Mouse (Mus musculus) liver, adult 2 months (tissue): Measurements from ENCODE around the gene Lzts2. TPM values are rescaled to one million over a fixed set of nuclear protein-coding genes. Genes with fewer than 3 reads are reported as not detected.
"Not testable (repeated sequence)": the region's sequence is repeated elsewhere in the genome, so short reads cannot be mapped to it uniquely, and the experiment has no call there.

Source experiments
- DNase-seq: peaks from one replicate; pipeline ENCODE4 v3.0.0-alpha.2; 2011; ENCODE audit warnings: low read depth, low spot score; ENCODE audit errors: extremely low read depth
- H3K27ac ChIP-seq: fragments of 200-500 bp; replicated peaks from 2 replicates; pipeline ENCODE4 v1.5.1; 2012; ENCODE audit warnings: low read depth, mild to moderate bottlenecking, control low read depth, inconsistent platforms, low read length; ENCODE audit not compliant: insufficient read depth
- H3K27me3 ChIP-seq: fragments of 200-500 bp; 2 replicates; pipeline ENCODE4 v1.6.1; 2012; ENCODE audit warnings: mild to moderate bottlenecking, moderate library complexity, low read length, inconsistent platforms; ENCODE audit not compliant: control insufficient read depth, insufficient read depth
- H3K36me3 ChIP-seq: fragments of 200-500 bp; 2 replicates; pipeline ENCODE4 v1.6.1; 2012; ENCODE audit warnings: low read length, inconsistent platforms; ENCODE audit not compliant: control insufficient read depth, insufficient read depth
- H3K4me1 ChIP-seq: fragments of 200-500 bp; 2 replicates; pipeline ENCODE4 v1.6.1; 2011; ENCODE audit warnings: low read length; ENCODE audit not compliant: control insufficient read depth, insufficient read depth
- H3K4me3 ChIP-seq: fragments of 200-500 bp; 2 replicates; pipeline ENCODE4 v1.5.1; 2011; ENCODE audit warnings: low read depth, mild to moderate bottlenecking, control low read depth, low read length, moderate library complexity; ENCODE audit not compliant: insufficient read depth
- H3K79me2 ChIP-seq: fragments of 200-500 bp; 2 replicates; pipeline ENCODE4 v1.6.1; 2012; ENCODE audit warnings: inconsistent platforms, mild to moderate bottlenecking, low read length, moderate library complexity; ENCODE audit not compliant: control insufficient read depth, insufficient read depth
- H3K9ac ChIP-seq: fragments of 200-500 bp; 2 replicates; pipeline ENCODE4 v1.6.1; 2012; ENCODE audit warnings: low read depth, mild to moderate bottlenecking, control low read depth, inconsistent platforms, low read length
- CTCF ChIP-seq: fragments of 200-500 bp; IDR thresholded peaks from 2 replicates; pipeline ENCODE4 v1.5.1; 2011; ENCODE audit warnings: low read depth, low read length, control low read depth
- POLR2A ChIP-seq: fragments of 200-500 bp; IDR thresholded peaks from 2 replicates; pipeline ENCODE4 v1.6.1; 2011; ENCODE audit warnings: low read length, control low read depth; ENCODE audit not compliant: insufficient read depth; ENCODE audit errors: extremely low read depth
- WGBS: fragments of 180-500 bp; shearing (Covaris S2); methylation state at CpG from one replicate; pipeline ENCODE4 v1.1.7; 2018; 5-methylcytosine and 5-hydroxymethylcytosine counted together
- polyA plus RNA-seq: library from polyadenylated mRNA; depleted of rRNA; stranded (reverse); fragments of >200 nt; gene quantifications from 2 replicates; pipeline ENCODE4 v1.2.3, GENCODE M21; 2012
- total RNA-seq: library from RNA; depleted of rRNA; stranded (reverse); fragments of >200 nt; gene quantifications from 2 replicates; pipeline ENCODE4 v1.2.3, GENCODE M21; 2014

The Lzts2 gene
- total and polyA plus RNA-seq, 2 experiments: 3.4 to 14.3 TPM

- Histone ChIP-seq H3K4me3 (no peak overlapping the region), H3K36me3 (no peaks in the 10 kb centered on the region), H3K27me3 (no peaks in the 10 kb centered on the region), H3K9ac (no peak overlapping the region), H3K79me2 (no peaks in the 10 kb centered on the region), H3K27ac (no peak overlapping the region), H3K4me1 (no peaks in the 10 kb centered on the region; the same call in 1 of the 2 replicates)
- DNase-seq: peak; percentile 61
- TF ChIP-seq POLR2A (no peak), CTCF (peak; percentile 88)
- WGBS: 9% methylated on average over 4 of the region's 4 CpGs
Observed at GRCm38 (mm10) chr19:45031780-45032179, 17.6 kb downstream of the Lzts2 start.

GRCm38 (mm10) chr19:45032570-45033332, 18.5 kb downstream of the Lzts2 start:
- TF ChIP-seq POLR2A (no peak), CTCF (peak; percentile 25; the same call in 1 of the 2 replicates)
- Histone ChIP-seq H3K4me1 (no peaks in the 10 kb centered on the region; the same call in 1 of the 2 replicates), H3K27me3 (no peaks in the 10 kb centered on the region), H3K9ac (no peak overlapping the region), H3K27ac (no peak overlapping the region), H3K79me2 (no peaks in the 10 kb centered on the region), H3K4me3 (no peak overlapping the region), H3K36me3 (no peaks in the 10 kb centered on the region)
- 68% methylated on average over 17 of the region's 17 CpGs for WGBS
- DNase-seq: no peak

GRCm38 (mm10) chr19:45036867-45037266, 22.7 kb downstream of the Lzts2 start:
- TF ChIP-seq POLR2A (no peak), CTCF (peak; percentile 72)
- Histone ChIP-seq H3K79me2 (no peaks in the 10 kb centered on the region), H3K9ac (no peak overlapping the region), H3K4me1 (no peaks in the 10 kb centered on the region), H3K27me3 (0 out of 2 replicates have a peak, but pooled peaks cover 7% of the 10 kb centered on the region), H3K36me3 (no peaks in the 10 kb centered on the region), H3K27ac (no peak overlapping the region), H3K4me3 (no peak overlapping the region)
- DNase-seq: no peak
- 44% methylated on average over 16 of the region's 16 CpGs for WGBS

GRCm38 (mm10) chr19:45038198-45038597, 24.0 kb downstream of the Lzts2 start:
- WGBS: 91% methylated on average over 7 of the region's 7 CpGs
- not testable (repeated sequence) for H3K27me3 ChIP-seq, H3K4me1 ChIP-seq, H3K9ac ChIP-seq, H3K36me3 ChIP-seq, H3K27ac ChIP-seq, H3K4me3 ChIP-seq, H3K79me2 ChIP-seq, DNase-seq

GRCm38 (mm10) chr19:45040214-45040613, 26.0 kb downstream of the Lzts2 start:
- Histone ChIP-seq H3K9ac (no peak overlapping the region), H3K27me3 (peaks cover 8% of the 10 kb centered on the region; the same call in 1 of the 2 replicates), H3K27ac (no peak overlapping the region), H3K4me1 (no peaks in the 10 kb centered on the region), H3K79me2 (no peaks in the 10 kb centered on the region), H3K36me3 (no peaks in the 10 kb centered on the region), H3K4me3 (no peak overlapping the region)
- TF ChIP-seq POLR2A: no peak
- DNase-seq: no peak
- WGBS: 44% methylated on average over 13 of the region's 13 CpGs

- no peaks in the 10 kb centered on the region for H3K36me3 ChIP-seq
- H3K27me3 ChIP-seq: peaks cover 10% of the 10 kb centered on the region; the same call in 1 of the 2 replicates
- no peak overlapping the region for H3K4me3 ChIP-seq
- 77% methylated on average over 11 of the region's 11 CpGs for WGBS
- no peaks in the 10 kb centered on the region for H3K79me2 ChIP-seq
- no peak overlapping the region for H3K27ac ChIP-seq
- TF ChIP-seq CTCF (no peak), POLR2A (no peak)
- no peak for DNase-seq
- peaks cover 8% of the 10 kb centered on the region for H3K4me1 ChIP-seq
- H3K9ac ChIP-seq: no peak overlapping the region
Observed at GRCm38 (mm10) chr19:45044389-45044927, 30.2 kb downstream of the Lzts2 start.
